Mouse (Mus musculus) urinary bladder, postnatal 36 days (tissue): ENCODE results near the gene Dlec1.

Experiments
- DNase-seq, 2 experiments: peaks; one replicate each; pipeline ENCODE4 v3.0.0; 2022; ENCODE audit warnings: low spot score in 2 of 2, mixed read lengths in 1 of 2

The Dlec1 gene

GRCm38 (mm10) chr9:119089437-119089836, 12.8 kb upstream of the Dlec1 start:
- no peak for DNase-seq

- no peak for DNase-seq
These were observed 11.8 kb upstream of the Dlec1 start for GRCm38 (mm10) chr9:119090462-119090861.

- DNase-seq, result peak; percentile 60 to 76
These were observed 10.5 kb upstream of the Dlec1 start for GRCm38 (mm10) chr9:119091581-119092310.

- peak; percentile 55 to 65 for DNase-seq
These were observed 9.5 kb upstream of the Dlec1 start for GRCm38 (mm10) chr9:119092473-119093418.

- peak; percentile 77 to 91 for DNase-seq
These were observed 8.6 kb upstream of the Dlec1 start, which contains the start of gene Plcd1 for GRCm38 (mm10) chr9:119093419-119094295. TSS of gene Plcd1 (minus strand) at chr9:119093502.

- no peak for DNase-seq
These were observed 7.7 kb upstream of the Dlec1 start for GRCm38 (mm10) chr9:119094462-119095109.

- DNase-seq, result no peak
These were observed 1.9 kb upstream of the Dlec1 start for GRCm38 (mm10) chr9:119100177-119100898.

- no peak for DNase-seq
These were observed 470 bp downstream of the Dlec1 start for GRCm38 (mm10) chr9:119102783-119103113.

- DNase-seq, result no peak
These were observed 5.3 kb downstream of the Dlec1 start for GRCm38 (mm10) chr9:119107566-119107965.

GRCm38 (mm10) chr9:119109685-119110353, 7.5 kb downstream of the Dlec1 start:
- no peak for DNase-seq

GRCm38 (mm10) chr9:119110640-119111039, 8.4 kb downstream of the Dlec1 start:
- DNase-seq, result no peak

- no peak for DNase-seq
These were observed 12.6 kb downstream of the Dlec1 start for GRCm38 (mm10) chr9:119114911-119115310.

GRCm38 (mm10) chr9:119119409-119120167, 17.3 kb downstream of the Dlec1 start:
- no peak for DNase-seq

- no peak for DNase-seq
These were observed 17.9 kb downstream of the Dlec1 start for GRCm38 (mm10) chr9:119120168-119120560.

- no peak for DNase-seq
These were observed 20.5 kb downstream of the Dlec1 start for GRCm38 (mm10) chr9:119122596-119123369.

GRCm38 (mm10) chr9:119128436-119129181, 26.3 kb downstream of the Dlec1 start:
- DNase-seq, result no peak

- no peak for DNase-seq
These were observed 28.4 kb downstream of the Dlec1 start for GRCm38 (mm10) chr9:119130692-119131091.

GRCm38 (mm10) chr9:119138836-119139235, 36.6 kb downstream of the Dlec1 start:
- DNase-seq, result no peak
